Mouse (Mus musculus) C2C12 (cell line): ENCODE data around the gene Memo1. TPM values are rescaled to one million over a fixed set of nuclear protein-coding genes. Genes with fewer than 3 reads are reported as not detected.
"Not testable (repeated sequence)": the region's sequence is repeated elsewhere in the genome, so short reads cannot be mapped to it uniquely, and the experiment has no call there.

ENCODE experiments used
- H3K27me3 ChIP-seq: one replicate; pipeline ENCODE4 v1.6.1; 2011; ENCODE audit not compliant: control insufficient read depth, insufficient read depth, insufficient read length
- H3K36me3 ChIP-seq: one replicate; pipeline ENCODE4 v1.6.1; 2011; ENCODE audit not compliant: control insufficient read depth, insufficient read depth
- H3K4me3 ChIP-seq: one replicate; pipeline ENCODE4 v1.5.1; 2011; ENCODE audit warnings: mild to moderate bottlenecking, control low read depth; ENCODE audit not compliant: poor library complexity, insufficient read depth, severe bottlenecking
- H3K79me2 ChIP-seq: one replicate; pipeline ENCODE4 v1.6.1; 2011; ENCODE audit not compliant: control insufficient read depth, insufficient read depth
- H3K79me3 ChIP-seq: one replicate; pipeline ENCODE4 v1.6.1; 2011; ENCODE audit warnings: low read depth, control low read depth
- H3ac ChIP-seq: one replicate; pipeline ENCODE3; 2011; ENCODE audit warnings: low read depth; ENCODE audit not compliant: control insufficient read depth, insufficient read length
- CEBPB ChIP-seq: IDR thresholded peaks from one replicate; pipeline ENCODE4 v1.6.1; 2011; ENCODE audit warnings: low read depth, mild to moderate bottlenecking, control low read depth, moderate library complexity
- CTCF ChIP-seq: IDR thresholded peaks from one replicate; pipeline ENCODE4 v1.5.1; 2011; ENCODE audit not compliant: control insufficient read depth, insufficient read depth, insufficient read length
- FOSL1 ChIP-seq: IDR thresholded peaks from one replicate; pipeline ENCODE4 v1.8.0; 2011; ENCODE audit warnings: mild to moderate bottlenecking, low read length; ENCODE audit not compliant: poor library complexity, insufficient read depth, severe bottlenecking
- MAX ChIP-seq: IDR thresholded peaks from one replicate; pipeline ENCODE4 v1.6.1; 2011; ENCODE audit warnings: mild to moderate bottlenecking, control low read depth
- MYOD1 ChIP-seq: IDR thresholded peaks from one replicate; pipeline ENCODE4 v1.6.1; 2011; ENCODE audit warnings: low read depth; ENCODE audit not compliant: control insufficient read depth, insufficient read length
- MYOG ChIP-seq: IDR thresholded peaks from one replicate; pipeline ENCODE4 v1.6.1; 2011; ENCODE audit not compliant: control insufficient read depth, insufficient read length; ENCODE audit errors: extremely low read depth
- USF1 ChIP-seq: IDR thresholded peaks from one replicate; pipeline ENCODE4 v1.6.1; 2011; ENCODE audit warnings: low read depth, mild to moderate bottlenecking, control low read depth, moderate library complexity
- polyA plus RNA-seq: library from polyadenylated mRNA; unstranded; fragments of >200 nt; fragmentation: generic; extraction: Trizol; gene quantifications from one replicate; pipeline ENCODE4 v1.2.1, GENCODE M21; 2012; ENCODE audit warnings: missing spikeins

The Memo1 gene
- polyA plus RNA-seq, 1 experiment = 63.5 TPM

DNA sequence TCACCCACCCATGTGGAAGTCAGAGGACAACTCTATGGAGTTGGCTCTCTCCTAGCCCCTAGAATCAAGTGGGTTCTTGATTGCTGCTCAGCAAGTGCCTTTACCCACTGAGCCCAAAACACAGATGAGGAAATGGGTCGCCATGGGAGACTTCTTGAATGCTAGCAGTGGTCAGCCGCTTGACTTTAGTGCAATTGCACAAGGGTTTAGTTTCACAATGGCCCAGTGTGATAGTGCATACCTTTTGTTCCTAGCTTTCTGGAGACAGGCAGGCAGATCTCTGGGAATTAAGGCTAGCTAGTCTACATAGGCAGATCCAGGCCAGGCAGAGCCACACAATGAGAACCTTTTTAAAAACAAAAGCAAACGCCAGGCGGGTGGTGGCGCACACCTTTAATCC lies 4.8 kb upstream of the Memo1 start:
- H3K4me3 ChIP-seq = no peak overlapping the region
- H3K36me3 ChIP-seq = peaks cover 47% of the 10 kb centered on the region
- H3ac ChIP-seq = no peak overlapping the region
- H3K79me3 ChIP-seq = peaks cover 3% of the 10 kb centered on the region
- no peaks in the 10 kb centered on the region for H3K79me2 ChIP-seq
- TF ChIP-seq MAX (no peak), CTCF (no peak), MYOG (no peak), USF1 (no peak)
- no peaks in the 10 kb centered on the region for H3K27me3 ChIP-seq

DNA sequence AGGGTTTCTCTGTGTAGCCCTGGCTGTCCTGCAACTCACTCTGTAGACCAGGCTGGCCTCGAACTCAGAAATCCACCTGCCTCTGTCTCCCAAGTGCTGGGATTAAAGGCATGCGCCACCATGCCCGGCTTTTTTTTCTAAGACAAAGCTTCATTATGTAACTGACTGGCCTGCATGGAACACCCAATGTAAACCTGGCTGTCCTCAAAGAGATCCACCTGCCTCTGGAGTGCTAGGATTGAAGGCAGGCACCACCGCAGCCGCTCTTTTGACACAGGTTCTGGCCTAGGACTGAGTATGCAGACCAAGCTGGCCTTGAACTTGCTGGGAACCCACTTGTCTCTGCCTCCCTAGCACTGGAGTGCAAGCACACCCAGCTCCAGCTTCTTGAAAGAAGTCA lies 1.7 kb upstream of the Memo1 start:
- not testable (repeated sequence) for H3ac ChIP-seq, H3K27me3 ChIP-seq, H3K4me3 ChIP-seq
- peaks cover 21% of the 10 kb centered on the region for H3K79me3 ChIP-seq
- H3K36me3 ChIP-seq = peaks cover 31% of the 10 kb centered on the region
- peaks cover 26% of the 10 kb centered on the region for H3K79me2 ChIP-seq

DNA sequence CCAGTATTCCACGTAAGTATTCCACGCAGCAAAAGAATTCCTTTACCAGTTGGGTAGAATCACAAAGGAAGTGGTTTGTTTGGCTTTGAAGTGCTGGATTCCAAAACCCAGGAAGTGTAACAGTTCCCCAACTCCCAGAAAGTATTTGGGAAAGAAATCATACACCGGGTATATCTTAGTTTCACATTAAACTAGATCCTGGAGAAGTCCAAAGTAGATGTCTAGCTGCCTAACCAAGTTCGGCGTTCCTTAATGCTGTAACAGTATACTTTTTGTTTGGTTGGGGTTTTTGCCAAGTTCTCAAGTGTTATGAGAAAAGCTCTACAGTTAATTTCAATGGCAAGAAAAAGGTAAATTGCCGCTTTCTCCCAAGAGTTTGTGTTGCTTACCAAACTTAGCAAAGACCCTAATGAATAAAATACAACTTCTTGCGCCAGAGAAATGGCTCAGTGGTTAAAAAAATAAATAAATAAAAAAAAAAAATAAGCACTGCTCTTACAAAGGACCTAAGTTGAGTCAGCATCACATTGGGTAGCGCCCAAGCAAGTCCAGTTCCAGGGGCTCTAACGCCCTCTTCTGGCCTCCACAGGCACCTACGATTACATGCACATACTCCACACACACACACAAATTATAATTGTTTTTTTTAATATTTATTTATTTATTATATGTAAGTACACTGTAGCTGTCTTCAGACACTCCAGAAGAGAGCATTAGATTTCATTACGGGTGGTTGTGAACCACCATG lies 929 bp upstream of the Memo1 start:
- TF ChIP-seq CTCF (peak; percentile 36), CEBPB (no peak)

DNA sequence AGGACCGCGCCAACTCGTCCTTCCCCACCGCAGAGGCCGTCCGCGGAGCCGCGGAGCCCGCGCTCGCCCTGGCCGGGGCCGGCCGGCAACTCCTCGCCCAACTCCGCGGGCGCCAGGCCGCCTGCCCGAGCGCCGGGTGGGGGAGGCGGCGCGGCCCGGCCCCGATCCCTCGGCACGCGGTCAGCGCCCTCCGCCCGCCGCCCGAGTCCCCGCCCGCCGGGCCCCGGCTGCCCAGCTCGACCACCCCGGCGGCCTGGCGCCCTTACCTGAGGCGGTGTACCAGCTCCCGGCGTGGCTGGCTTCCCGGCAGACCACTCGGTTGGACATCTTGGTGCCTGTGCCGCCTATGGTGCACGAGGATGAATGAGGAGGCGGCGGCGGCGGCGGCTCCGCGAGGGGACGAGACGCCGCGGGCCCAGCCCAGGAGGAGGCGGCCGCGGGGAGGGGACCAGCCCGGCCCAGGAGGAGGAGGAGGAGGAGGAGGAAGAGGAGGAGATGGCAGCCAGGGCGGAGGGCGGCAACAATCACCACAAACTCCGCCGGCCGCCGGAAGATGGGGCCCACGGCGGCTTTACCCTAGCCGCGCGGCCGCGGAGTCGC lies 795 bp downstream of the Memo1 start:
- peak overlapping the region; percentile 76 for H3ac ChIP-seq
- TF ChIP-seq MYOG = no peak
- TF ChIP-seq MYOD1 = no peak
- no peak for TF ChIP-seq MAX
- no peak for TF ChIP-seq FOSL1
- TF ChIP-seq CEBPB = no peak
- TF ChIP-seq USF1 = no peak
- TF ChIP-seq CTCF = no peak
- peaks cover 18% of the 10 kb centered on the region for H3K36me3 ChIP-seq
- peaks cover 46% of the 10 kb centered on the region for H3K79me3 ChIP-seq
- peak overlapping the region; percentile 90 for H3K4me3 ChIP-seq
- no peaks in the 10 kb centered on the region for H3K27me3 ChIP-seq
- H3K79me2 ChIP-seq = peaks cover 50% of the 10 kb centered on the region

More for the DNA sequence above, 929 bp upstream of the Memo1 start:
- no peaks in the 10 kb centered on the region for H3K27me3 ChIP-seq
- peaks cover 24% of the 10 kb centered on the region for H3K36me3 ChIP-seq
- H3K79me3 ChIP-seq = peaks cover 29% of the 10 kb centered on the region
- H3K79me2 ChIP-seq = peaks cover 33% of the 10 kb centered on the region
- H3K4me3 ChIP-seq = peak overlapping the region; percentile 90
- H3ac ChIP-seq = peak overlapping the region; percentile 65

DNA sequence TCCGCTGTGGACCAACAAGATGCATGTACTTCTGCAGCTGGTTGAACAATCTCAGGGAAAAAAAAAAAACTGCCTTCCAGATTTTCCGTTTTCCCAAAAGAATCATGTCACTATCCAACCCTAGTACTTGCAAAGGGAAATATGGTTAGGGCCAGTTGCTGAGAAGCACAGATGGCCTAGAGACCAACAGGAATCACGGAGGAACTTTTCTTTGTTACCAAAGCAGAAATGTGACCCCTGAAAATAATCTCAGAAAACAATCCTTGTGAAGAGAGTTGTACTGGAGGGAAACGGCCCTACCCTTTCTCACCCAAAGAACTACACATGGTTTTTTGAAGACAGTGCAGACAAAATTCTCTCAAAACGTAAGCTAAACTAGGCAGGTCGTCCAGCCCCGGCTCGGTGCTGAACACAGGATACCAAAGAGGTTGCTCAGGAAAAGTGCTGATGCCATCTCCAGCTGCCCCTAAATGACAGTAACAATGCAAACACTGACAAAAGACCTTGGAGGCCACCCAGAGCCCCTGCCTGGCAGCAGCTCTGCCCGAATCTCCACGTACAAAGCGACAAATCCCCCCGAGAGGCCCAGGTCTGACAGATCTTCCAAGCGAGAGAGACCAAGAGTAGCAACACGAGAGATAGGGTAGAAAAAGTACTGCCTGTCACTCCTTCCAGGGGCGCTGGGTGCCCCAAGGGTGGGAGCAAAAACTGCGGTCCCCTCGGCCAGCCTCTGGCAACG lies 1.5 kb downstream of the Memo1 start:
- peaks cover 52% of the 10 kb centered on the region for H3K79me3 ChIP-seq
- no peaks in the 10 kb centered on the region for H3K27me3 ChIP-seq
- H3K4me3 ChIP-seq = peak overlapping the region; percentile 90
- peak overlapping the region; percentile 76 for H3ac ChIP-seq
- peaks cover 57% of the 10 kb centered on the region for H3K79me2 ChIP-seq
- TF ChIP-seq MYOD1 (no peak), MAX (no peak), CEBPB (no peak), MYOG (no peak), CTCF (no peak), FOSL1 (no peak), USF1 (no peak)
- peaks cover 15% of the 10 kb centered on the region for H3K36me3 ChIP-seq
